Mouse (Mus musculus) spleen, postnatal 14 days (tissue): ENCODE results near the gene Tmcc3.

ENCODE experiments used
- DNase-seq, 2 experiments: peaks; one replicate each; pipeline ENCODE4 v3.0.0; 2021 to 2022; ENCODE audit warnings: low spot score in 2 of 2

The Tmcc3 gene

GRCm38 (mm10) chr10:94311511-94312006 lies at the start of gene Tmcc3:
Gene Tmcc3, plus strand, starts transcription at chr10:94311949.
- DNase-seq = no peak

GRCm38 (mm10) chr10:94262646-94263045 lies 49.1 kb upstream of the Tmcc3 start:
- DNase-seq = no peak

GRCm38 (mm10) chr10:94263211-94263610 lies 48.5 kb upstream of the Tmcc3 start:
- DNase-seq = no peak

- no peak for DNase-seq
Observed at GRCm38 (mm10) chr10:94265656-94266542, 45.9 kb upstream of the Tmcc3 start.

- DNase-seq = no peak
Observed at GRCm38 (mm10) chr10:94275321-94275720, 36.4 kb upstream of the Tmcc3 start.

- no peak for DNase-seq
Observed at GRCm38 (mm10) chr10:94276511-94276910, 35.2 kb upstream of the Tmcc3 start.

GRCm38 (mm10) chr10:94282179-94282578 lies 29.6 kb upstream of the Tmcc3 start:
- DNase-seq = no peak

GRCm38 (mm10) chr10:94282797-94283196 lies 29.0 kb upstream of the Tmcc3 start:
- no peak for DNase-seq

- no peak for DNase-seq
Observed at GRCm38 (mm10) chr10:94294437-94294836, 17.3 kb upstream of the Tmcc3 start.

GRCm38 (mm10) chr10:94294933-94295750 lies 16.6 kb upstream of the Tmcc3 start:
- no peak for DNase-seq

GRCm38 (mm10) chr10:94295923-94296605 lies 15.7 kb upstream of the Tmcc3 start:
- DNase-seq = no peak

GRCm38 (mm10) chr10:94298471-94298870 lies 13.3 kb upstream of the Tmcc3 start, which contains the start of gene Gm4792:
Gene Gm4792, minus strand, starts transcription at chr10:94298703.
- DNase-seq = no peak

- no peak for DNase-seq
Observed at GRCm38 (mm10) chr10:94299301-94299700, 12.4 kb upstream of the Tmcc3 start.

- no peak for DNase-seq
Observed at GRCm38 (mm10) chr10:94304064-94304657, 7.6 kb upstream of the Tmcc3 start.

GRCm38 (mm10) chr10:94305526-94305925 lies 6.2 kb upstream of the Tmcc3 start:
- DNase-seq = no peak

GRCm38 (mm10) chr10:94310499-94311267 lies 1.1 kb upstream of the Tmcc3 start:
- no peak for DNase-seq

GRCm38 (mm10) chr10:94312007-94312715 lies 412 bp downstream of the Tmcc3 start:
- DNase-seq = no peak

GRCm38 (mm10) chr10:94313146-94313545 lies 1.4 kb downstream of the Tmcc3 start:
- no peak for DNase-seq

- DNase-seq = no peak
Observed at GRCm38 (mm10) chr10:94318574-94318973, 6.8 kb downstream of the Tmcc3 start.

- no peak for DNase-seq
Observed at GRCm38 (mm10) chr10:94329962-94330361, 18.2 kb downstream of the Tmcc3 start.
